Mouse (Mus musculus) MEL-GATA-1-ER (cell line): Measurements from ENCODE around the gene Ifi44.

Source experiments
- DNase-seq: peaks from one replicate; pipeline ENCODE4 v3.0.0-alpha.2; 2012; ENCODE audit warnings: low read depth; ENCODE audit errors: extremely low read depth

Ifi44 gene

DNA sequence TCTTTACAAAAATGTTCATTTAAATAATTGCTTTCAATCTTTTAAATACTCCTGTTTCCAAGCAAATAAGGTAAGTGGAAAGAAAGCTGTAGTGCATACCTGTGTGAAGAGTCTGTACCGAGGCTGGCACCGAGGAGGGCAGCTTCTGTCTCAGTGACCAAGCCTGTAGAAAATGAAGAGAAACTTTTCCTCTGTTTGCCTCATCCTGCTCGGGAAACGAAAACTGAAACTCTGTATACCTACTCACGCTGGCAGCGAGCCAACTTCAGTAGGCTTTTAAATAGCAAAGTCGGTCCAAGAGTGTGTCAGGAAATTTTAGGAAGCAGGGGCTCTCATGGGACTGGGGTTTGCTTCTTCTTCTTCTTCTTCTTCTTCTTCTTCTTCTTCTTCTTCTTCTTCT, at the start of gene Ifi44:
Gene Ifi44, minus strand, starts transcription at position 224 of the 400 bp plus-strand sequence.
- no peak for DNase-seq

- DNase-seq: no peak
Measured at GRCm38 (mm10) chr3:151788622-151789021, 38.9 kb upstream of the Ifi44 start.

DNA sequence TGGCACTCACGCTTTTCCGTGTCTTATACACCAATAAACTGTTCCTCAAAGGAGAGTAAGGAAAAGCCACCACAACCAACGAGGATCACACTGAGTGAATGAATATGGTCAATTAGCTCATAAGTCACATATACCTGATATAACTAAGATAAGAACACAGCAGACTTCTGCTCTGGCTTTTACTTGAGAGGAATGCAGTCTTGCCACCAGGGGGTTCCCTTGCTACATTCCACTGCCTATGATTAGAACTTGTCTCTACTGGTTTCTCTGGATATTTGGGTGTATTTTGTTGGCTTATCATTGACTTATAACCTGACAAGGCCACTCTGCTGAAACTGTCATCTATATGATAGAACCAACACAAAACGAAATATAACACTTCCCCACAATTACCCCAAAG, 25.3 kb upstream of the Ifi44 start:
- no peak for DNase-seq

DNA sequence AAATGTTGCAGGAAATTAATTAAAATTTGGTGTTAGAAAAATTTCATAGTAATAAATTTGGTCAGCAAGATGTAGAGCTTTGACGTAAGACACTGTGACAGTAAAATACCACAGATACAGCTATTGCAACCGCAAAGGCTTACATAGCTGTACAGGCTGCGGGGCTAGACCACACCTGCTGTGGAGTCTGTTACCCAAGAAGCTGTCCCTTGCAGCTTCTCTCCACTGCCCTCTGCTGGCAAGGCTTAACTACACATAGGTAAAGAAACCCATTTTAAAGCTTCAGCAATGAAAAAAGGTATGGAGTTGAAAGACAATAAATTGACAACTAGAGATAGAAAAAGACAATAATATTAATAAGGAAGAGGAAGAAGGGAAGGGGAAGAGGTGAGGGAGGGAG, 21.3 kb upstream of the Ifi44 start:
- peak; percentile 6 for DNase-seq

DNA sequence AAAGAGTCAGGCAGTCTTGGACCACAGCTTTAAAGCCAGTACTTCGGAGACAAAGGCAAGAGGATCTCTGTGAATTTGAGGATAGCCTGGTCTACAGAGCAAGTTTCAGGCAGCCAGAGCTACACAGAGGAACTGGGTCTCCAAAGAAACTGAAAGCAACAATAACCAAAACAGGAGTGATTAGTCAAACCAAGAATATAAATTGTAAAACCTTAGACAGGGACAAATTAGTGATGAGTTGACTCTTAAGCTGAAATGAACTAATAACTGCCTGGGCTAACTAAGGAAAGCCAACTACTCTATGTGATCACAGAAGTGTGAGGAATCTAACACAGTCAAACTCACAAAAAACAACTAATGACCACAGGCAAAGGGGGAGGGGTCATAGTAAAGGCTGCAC, 1.2 kb downstream of the Ifi44 start:
- no peak for DNase-seq

DNA sequence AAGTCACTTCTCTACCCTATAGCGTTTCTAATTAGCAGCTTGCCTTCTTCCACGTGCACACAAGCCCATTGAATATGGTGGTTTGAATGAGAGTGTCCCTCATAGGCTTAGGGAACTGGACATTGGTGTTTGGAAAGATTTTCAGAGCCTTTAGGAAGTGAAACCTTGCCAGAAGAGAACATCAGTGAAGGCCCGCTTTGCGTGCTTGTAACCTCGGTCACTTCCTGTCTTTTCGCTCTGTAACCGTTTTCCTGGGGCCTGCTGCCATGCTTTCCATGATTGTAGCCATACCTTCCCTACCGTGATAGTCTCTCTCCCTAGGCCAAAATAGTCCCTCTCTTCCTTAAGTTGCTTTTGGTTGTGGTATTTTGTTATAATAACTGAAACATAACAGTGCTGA, 3.7 kb downstream of the Ifi44 start:
- no peak for DNase-seq

DNA sequence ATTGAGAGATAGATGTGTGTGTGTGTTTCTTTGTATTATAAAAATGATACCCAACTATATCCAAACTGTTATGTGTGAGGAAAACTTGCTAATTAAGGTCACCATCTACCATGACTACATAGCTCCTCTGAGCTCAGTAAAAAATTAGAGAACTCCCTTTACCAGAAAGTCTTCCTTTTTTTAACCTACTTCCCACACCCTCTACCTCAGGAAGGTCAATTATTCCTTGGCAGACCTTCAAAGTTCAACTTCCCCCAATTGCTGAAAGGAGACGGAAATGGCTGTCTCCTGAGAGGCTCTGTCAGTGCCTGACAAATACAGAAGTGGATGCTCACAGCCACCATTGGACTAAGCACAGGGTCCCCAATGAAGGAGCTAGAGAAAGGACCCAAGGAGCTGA, 7.5 kb downstream of the Ifi44 start:
- DNase-seq: no peak

DNA sequence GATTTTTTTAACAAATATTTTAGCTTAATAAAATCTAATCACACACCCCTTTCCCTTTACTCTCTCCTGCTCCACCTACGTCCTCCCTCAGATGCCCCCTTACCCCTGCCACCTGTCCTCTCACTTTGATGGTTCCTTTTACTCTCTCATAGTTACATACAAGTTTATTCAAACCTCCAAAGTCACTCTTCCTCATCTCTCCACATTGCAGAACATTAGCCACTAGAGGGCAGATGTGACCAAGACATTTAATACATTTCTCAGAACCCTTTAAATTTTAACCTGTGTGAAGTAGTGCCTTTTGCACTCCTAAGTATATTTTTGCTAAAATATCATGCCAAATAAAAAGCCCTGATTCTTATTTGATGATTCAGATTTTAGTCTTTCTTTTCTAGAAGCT, 33.5 kb downstream of the Ifi44 start:
- DNase-seq: peak; percentile 33

- DNase-seq: no peak
Measured at GRCm38 (mm10) chr3:151707335-151707734, 42.4 kb downstream of the Ifi44 start.
